Mouse (Mus musculus): ENCODE measurements around the gene Hsf5.

Gene Hsf5

DNA sequence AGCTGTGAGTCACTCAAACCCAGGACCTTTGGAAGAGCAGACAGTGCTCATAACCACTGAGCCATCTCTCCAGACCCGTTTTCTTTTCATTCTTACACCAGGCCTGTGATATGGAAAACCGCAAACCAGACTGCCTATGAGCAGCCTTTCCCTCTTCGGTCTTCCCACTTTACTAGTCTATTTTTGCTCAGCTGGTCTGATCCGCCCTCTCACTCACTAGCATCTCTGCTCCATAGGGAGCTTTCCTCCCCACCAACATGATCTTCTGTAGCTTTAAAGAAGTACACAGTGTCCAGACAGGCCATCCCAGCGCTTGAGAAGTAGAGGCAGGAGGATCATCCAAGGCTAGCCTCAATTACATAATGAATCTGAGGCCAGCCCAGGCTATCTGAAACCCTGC lies 92.0 kb downstream of the Hsf5 start:
- in situ Hi-C loops (cut with MboI; ENCODE audit: low pct_unique_long_range_greater_than_20kb in 1 of 2, low sequenced_read_pairs in 2 of 2, unreplicated experiment in 1 of 2), result no loop called here
